Mouse (Mus musculus) c-Kit-positive CD71-positive TER-119-negative erythroid progenitor cells, embryonic 14.5 days (primary cell): ENCODE measurements at regions not wholly inside any gene's neighbourhood (a gene's known extent, or its start where the extent isn't known, plus 50 kb on each side); places are given as distances from the start of the nearest gene placed in this dataset.

Source experiments
- DNase-seq: peaks from one replicate; pipeline ENCODE4 v3.0.0-alpha.2; 2013; ENCODE audit warnings: low read depth

DNA sequence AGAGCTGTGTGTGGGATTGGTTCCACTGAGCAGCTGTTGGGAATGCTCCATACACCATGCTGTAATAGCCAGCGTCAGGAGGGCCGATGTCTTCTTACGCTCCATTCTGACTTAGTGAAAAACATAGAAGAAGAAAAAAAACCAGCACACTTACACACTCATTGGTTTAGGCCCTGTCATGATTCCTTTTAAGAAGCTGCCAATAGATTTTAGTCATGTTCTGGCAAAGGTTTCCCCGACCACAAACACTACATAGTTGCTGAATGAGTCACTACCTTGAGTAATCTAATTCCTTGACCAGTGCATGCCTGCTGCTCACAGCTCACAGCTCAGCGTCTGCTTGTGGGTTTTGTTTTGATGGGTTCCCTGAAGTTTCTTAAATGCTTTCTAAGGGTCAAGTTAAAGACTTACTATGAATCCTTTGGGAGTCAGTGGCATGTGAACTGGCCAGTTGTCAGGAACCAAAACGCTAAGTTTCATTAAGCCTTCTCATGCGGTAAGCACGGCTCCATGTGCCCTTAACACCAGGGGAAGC lies 58.8 kb upstream of the Bach2 start:
- no peak for DNase-seq

DNA sequence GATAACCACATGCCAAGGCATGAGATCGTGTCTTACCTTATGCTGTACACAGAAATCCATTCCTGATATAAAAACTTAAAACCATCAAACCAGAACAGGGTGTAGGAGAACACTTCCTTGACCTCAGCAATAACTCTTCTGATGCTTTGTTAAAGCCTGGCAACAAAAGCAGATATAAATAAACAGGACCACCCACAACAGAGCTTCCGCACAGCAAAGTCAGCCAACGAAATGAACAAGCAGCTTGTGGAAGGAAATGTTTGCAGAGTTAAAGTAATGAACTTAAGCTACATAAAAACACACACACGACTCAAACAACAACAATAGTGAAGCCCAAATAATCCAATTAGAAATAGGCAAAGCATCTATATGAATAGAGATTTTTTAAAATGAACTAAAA lies 54.8 kb upstream of the Bach2 start:
- DNase-seq, result no peak

DNA sequence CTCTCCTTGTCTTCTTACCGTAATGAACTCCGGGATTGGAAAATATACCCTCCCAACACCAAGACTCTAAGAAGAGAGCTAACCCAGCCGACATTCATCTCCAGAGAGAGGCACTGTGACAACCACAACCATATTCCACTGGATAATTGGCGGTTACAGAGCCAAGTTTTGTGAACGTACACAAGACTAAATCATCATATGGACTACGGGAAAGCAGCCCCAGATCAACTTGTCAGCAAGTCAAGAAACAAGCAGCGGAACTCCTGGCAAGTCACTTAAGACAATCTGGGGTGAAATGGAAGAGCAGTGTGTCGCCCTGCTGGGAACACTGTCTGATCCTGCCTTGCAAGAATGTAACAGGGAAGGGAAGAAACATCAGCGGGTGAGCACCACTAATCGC lies 52.6 kb upstream of the Bach2 start:
- no peak for DNase-seq

DNA sequence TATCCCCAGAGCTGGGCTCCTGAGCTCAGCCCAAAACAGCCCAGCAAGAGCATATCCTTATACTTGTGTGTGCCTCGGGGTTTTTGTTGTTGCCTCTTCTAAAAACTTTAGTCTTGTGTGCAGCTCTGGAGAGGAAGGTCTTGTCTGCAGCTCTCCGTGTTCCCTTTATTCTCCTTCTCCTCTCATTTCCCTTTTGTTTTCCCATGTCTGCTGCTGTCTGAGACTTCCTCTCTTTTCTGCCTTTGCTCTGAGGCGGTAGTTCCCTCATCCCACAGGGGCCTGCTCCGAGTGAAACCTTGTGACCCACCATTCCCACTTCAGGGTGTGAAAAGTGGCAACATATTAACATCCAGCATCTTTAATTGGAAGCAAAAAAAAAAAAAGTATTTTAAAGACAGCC lies 51.5 kb upstream of the Bach2 start:
- no peak for DNase-seq

DNA sequence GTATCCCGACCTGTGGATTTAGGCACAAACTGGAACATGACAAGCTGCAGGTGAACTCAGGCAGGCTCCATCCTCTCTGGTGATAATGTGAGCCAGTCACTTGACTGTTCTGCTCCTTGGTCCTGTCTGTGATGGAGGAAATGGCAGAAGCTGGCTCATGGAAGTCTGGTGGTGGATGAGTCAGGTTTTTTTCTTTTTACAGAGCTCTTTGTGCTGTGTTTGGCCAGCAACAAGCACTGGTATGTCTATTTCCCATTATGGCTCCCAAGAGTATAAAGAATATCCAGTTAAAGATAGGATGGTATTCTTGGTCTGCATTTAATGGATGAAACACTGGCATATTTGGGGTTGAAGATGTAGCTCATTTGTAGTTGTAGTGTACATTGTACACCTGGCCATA lies 50.5 kb upstream of the Bach2 start:
- DNase-seq, result no peak

DNA sequence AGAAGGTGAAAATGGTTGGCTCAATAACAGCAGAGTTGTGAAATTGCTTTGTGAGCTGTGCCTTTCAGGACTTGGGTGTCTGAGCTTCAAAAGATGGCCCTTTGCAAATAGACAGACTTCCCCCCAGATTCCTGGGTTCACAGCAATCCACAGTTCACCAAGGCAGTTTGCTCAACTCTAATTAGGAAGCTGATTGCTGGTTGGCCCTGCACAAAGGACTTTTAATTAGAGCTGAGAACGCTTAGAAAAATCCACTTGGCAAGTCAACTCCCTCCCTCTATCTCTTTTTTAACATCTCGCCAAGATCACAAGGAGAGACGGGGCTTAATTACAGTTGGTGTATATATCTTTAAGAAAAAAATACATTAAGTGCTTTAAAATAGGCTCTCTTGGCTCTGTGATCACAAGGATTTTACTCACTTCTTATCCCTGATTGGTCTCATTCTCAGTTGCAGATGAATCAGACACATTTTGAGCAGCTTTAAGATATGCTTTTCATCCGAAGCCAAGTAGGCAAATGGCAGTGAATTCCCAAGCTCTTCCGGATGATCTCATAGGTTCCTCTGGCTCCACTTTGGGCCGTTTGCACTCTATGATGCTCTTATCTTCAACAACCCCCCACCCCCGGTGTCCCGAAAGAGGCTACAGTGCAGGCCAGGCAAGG lies 49.7 kb upstream of the Bach2 start:
- DNase-seq, result no peak
